Mouse (Mus musculus) kidney, adult 2 months (tissue): ENCODE results near the gene Tm9sf2. TPM values are rescaled to one million over a fixed set of nuclear protein-coding genes. Genes with fewer than 3 reads are reported as not detected.
"Not testable (repeated sequence)": the region's sequence is repeated elsewhere in the genome, so short reads cannot be mapped to it uniquely, and the experiment has no call there.

Experiments used
- DNase-seq: peaks from one replicate; pipeline ENCODE4 v3.0.0; 2021
- H3K27ac ChIP-seq: fragments of 200-500 bp; 2 replicates; pipeline ENCODE4 v1.5.1; 2012; ENCODE audit warnings: low read depth, low read length, control low read depth, inconsistent platforms; ENCODE audit not compliant: insufficient read depth
- H3K27me3 ChIP-seq: fragments of 200-500 bp; replicated peaks from 2 replicates; pipeline ENCODE4 v1.6.1; 2012; ENCODE audit warnings: mild to moderate bottlenecking, moderate library complexity, low read length, inconsistent platforms; ENCODE audit not compliant: control insufficient read depth, insufficient read depth
- H3K36me3 ChIP-seq: fragments of 200-500 bp; 2 replicates; pipeline ENCODE4 v1.6.1; 2012; ENCODE audit warnings: mild to moderate bottlenecking, moderate library complexity, low read length, inconsistent platforms; ENCODE audit not compliant: control insufficient read depth, insufficient read depth
- H3K4me1 ChIP-seq: fragments of 200-500 bp; 2 replicates; pipeline ENCODE4 v1.6.1; 2011; ENCODE audit warnings: low read length; ENCODE audit not compliant: control insufficient read depth, insufficient read depth
- H3K4me3 ChIP-seq: fragments of 200-500 bp; 2 replicates; pipeline ENCODE4 v1.5.1; 2011; ENCODE audit warnings: mild to moderate bottlenecking, low read depth, low read length, control low read depth; ENCODE audit not compliant: insufficient read depth
- CTCF ChIP-seq: fragments of 200-500 bp; conservative IDR thresholded peaks from 2 replicates; pipeline ENCODE4 v1.5.1; 2011; ENCODE audit warnings: low read depth, mild to moderate bottlenecking, control low read depth, low read length, moderate library complexity, mixed read lengths; ENCODE audit not compliant: insufficient read depth, insufficient read length
- POLR2A ChIP-seq: fragments of 200-500 bp; IDR thresholded peaks from one replicate; pipeline ENCODE4 v1.6.1; 2011; ENCODE audit warnings: low read depth, low read length, control low read depth
- WGBS: fragments of 180-500 bp; shearing (Covaris S2); methylation state at CpG from one replicate; pipeline ENCODE4 v1.1.7; 2018; 5-methylcytosine and 5-hydroxymethylcytosine counted together
- polyA plus RNA-seq: library from polyadenylated mRNA; depleted of rRNA; stranded (reverse); fragments of >200 nt; gene quantifications from 2 replicates; pipeline ENCODE4 v1.2.3, GENCODE M21; 2012

Gene Tm9sf2
- polyA plus RNA-seq, 1 experiment: 136 TPM

DNA sequence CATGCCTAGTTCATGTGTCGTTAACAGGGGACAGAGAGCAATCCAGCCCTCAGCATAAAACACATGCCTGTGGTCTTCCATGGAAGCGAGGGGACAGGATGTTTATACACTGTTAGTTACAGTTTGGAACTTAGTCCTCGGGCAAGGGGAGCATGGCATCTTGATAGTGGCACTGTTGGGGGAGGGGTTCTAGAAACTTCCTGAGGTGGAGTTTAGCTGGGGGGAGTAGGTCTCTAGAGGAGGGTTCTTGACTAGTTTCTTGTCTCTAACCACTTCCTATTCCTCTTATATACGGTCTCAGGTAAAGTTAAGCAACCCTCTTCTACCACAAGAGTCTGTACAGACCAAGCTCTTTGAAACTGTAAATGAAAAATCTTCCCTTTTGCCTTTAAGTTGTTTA lies 40.6 kb upstream of the Tm9sf2 start:
- no peaks in the 10 kb centered on the region for H3K27me3 ChIP-seq
- peaks cover 12% of the 10 kb centered on the region for H3K4me1 ChIP-seq
- H3K27ac ChIP-seq: no peak overlapping the region
- H3K36me3 ChIP-seq: no peaks in the 10 kb centered on the region
- H3K4me3 ChIP-seq: no peak overlapping the region
- DNase-seq: no peak
- TF ChIP-seq POLR2A (no peak), CTCF (no peak)
- WGBS: 71% methylated on average over 4 of the region's 4 CpGs

DNA sequence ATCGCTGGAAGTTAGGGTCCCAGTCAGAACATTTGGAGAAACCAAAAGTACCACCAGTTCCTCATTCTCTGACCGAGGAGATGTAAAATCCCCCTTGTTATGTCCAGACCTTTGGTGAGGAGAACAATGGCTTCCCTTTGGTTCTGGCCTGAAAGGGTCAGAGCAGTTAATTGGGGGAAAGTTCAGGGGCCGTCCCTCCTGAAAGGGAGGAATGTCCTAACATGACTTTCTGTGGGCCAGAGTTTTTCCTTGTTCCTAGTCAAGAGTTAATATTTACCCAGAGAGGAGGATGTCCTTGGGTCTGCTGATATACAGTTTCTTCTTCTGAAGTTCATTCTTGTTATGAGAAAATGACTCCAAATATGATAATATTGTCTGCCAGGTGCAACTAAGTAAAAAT lies 38.8 kb upstream of the Tm9sf2 start:
- 48% methylated on average over 3 of the region's 3 CpGs for WGBS
- H3K27me3 ChIP-seq, H3K4me3 ChIP-seq, H3K36me3 ChIP-seq: not testable (repeated sequence)
- peak; percentile 76 for DNase-seq
- Histone ChIP-seq H3K27ac (peak overlapping the region; percentile 58; the same call in 1 of the 2 replicates), H3K4me1 (peaks cover 12% of the 10 kb centered on the region)

DNA sequence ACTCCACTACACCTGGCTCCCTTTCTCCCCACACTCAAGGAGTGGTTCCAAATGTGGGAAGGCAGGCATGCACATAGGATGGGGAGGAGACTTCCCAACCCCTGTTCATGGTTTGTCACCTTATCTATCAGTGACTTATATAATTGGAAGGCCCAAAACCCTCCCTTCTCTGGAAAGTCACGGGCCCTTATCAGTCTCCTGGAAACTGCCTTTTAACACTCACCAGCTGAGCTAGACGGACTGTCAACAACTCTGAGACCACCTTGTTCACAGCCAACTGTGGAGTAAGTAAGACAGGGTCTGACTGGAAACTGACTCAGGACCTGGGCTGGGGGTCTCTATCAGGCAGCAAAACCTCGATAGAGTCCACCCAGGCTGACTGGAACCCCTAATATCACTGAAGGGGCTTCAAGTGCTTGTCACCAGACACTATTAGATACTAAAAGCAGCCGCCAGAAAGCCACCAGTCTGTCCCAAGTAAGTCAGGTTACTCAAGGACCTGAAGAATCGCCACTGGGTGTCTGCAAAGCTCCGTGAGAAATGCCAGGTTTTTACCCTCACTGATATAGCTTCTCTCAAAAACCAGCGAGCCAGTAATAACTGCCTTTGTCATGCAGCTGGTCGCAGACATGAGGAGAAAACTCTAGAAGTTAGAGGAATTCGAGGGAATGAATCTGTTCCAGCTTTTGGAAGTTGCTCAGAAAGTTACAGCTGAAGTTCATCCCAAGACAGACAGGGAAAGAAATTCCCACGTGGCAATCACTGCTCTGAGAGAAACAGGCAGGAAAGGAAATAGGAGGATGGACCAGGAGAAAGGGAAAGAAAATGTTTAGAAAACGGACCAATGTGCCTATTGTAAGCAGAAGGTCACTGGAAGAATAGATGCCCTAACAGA lies 37.8 kb upstream of the Tm9sf2 start:
- Histone ChIP-seq H3K36me3 (no peaks in the 10 kb centered on the region), H3K27ac (peak overlapping the region; percentile 33; the same call in 1 of the 2 replicates)
- 65% methylated on average over 11 of the region's 11 CpGs for WGBS

DNA sequence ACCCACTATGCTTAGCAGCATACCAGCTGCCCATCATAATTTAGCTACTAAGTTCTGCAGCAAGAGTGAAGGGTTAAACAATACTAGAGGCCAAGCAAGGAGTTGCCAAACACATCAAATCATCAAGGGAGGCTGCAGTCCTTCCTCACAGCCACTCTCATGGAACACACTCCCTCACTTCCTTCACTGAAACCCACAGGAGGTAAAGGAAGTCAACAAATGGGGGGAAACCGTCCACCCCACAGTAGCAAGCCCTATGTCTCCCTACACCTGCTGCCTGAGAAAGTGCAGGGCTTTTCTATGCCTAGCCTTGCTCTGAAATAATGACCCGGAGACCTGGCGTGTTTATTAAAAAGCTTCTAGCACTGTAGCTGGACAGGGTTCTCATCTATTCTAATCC lies 36.9 kb upstream of the Tm9sf2 start:
- TF ChIP-seq CTCF: no peak
- TF ChIP-seq POLR2A: no peak
- 88% methylated on average over 3 of the region's 3 CpGs for WGBS
- no peak for DNase-seq
- Histone ChIP-seq H3K4me3 (no peak overlapping the region), H3K4me1 (peaks cover 12% of the 10 kb centered on the region), H3K36me3 (no peaks in the 10 kb centered on the region), H3K27me3 (no peaks in the 10 kb centered on the region), H3K27ac (no peak overlapping the region)

More for the DNA sequence above, 37.8 kb upstream of the Tm9sf2 start:
- H3K4me1 ChIP-seq: peaks cover 12% of the 10 kb centered on the region
- H3K4me3 ChIP-seq: no peak overlapping the region
- TF ChIP-seq CTCF: no peak
- TF ChIP-seq POLR2A: no peak
- peak; percentile 8 for DNase-seq
- H3K27me3 ChIP-seq: no peaks in the 10 kb centered on the region

DNA sequence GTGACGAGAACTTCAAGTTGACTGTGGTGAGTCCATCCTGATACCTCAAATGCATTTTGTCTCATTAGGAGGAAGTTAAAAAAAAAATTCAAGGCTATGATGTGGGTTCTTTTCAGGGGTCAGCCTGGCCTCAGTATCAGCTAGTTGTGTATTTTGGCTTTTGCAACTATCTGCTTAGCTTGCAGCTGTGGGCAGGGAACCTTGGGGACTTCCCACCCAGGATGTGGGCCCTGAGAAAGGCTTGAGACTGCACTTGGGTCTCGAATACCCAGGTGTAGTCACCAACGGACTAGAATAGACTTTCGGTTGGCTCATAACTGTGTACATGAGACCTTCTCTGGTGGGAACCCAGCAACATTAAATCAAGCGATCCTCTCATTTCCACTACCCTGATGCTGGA lies 33.4 kb upstream of the Tm9sf2 start:
- H3K36me3 ChIP-seq: no peaks in the 10 kb centered on the region
- DNase-seq: no peak
- H3K4me3 ChIP-seq: no peak overlapping the region
- no peaks in the 10 kb centered on the region for H3K27me3 ChIP-seq
- H3K27ac ChIP-seq: no peak overlapping the region
- TF ChIP-seq CTCF: no peak
- 90% methylated on average over 5 of the region's 5 CpGs for WGBS
- peaks cover 10% of the 10 kb centered on the region for H3K4me1 ChIP-seq

DNA sequence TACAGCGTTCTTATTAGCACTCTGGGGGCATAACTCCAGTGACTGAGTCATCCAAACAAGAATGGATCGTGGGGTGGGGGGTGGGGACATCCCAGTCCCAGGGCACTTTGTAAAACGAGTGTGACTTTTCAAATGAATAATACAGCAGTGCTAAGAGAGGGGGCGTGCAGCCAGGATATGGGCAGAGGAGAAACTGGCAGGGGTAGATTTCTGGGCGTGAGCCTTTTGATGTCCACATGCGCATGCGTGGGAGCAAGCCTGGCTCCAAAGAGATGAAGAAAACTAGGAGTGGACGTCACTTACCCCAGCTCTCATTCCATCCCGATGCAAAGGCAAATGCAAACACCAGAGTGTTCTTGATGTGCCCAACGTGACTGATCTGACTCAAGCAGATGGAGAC lies 32.5 kb upstream of the Tm9sf2 start:
- H3K4me1 ChIP-seq: peaks cover 7% of the 10 kb centered on the region; the same call in 1 of the 2 replicates
- 62% methylated on average over 10 of the region's 10 CpGs for WGBS
- TF ChIP-seq CTCF: no peak
- no peak for TF ChIP-seq POLR2A
- no peaks in the 10 kb centered on the region for H3K27me3 ChIP-seq
- H3K4me3 ChIP-seq: no peak overlapping the region
- no peak for DNase-seq
- H3K27ac ChIP-seq: no peak overlapping the region
- no peaks in the 10 kb centered on the region for H3K36me3 ChIP-seq

DNA sequence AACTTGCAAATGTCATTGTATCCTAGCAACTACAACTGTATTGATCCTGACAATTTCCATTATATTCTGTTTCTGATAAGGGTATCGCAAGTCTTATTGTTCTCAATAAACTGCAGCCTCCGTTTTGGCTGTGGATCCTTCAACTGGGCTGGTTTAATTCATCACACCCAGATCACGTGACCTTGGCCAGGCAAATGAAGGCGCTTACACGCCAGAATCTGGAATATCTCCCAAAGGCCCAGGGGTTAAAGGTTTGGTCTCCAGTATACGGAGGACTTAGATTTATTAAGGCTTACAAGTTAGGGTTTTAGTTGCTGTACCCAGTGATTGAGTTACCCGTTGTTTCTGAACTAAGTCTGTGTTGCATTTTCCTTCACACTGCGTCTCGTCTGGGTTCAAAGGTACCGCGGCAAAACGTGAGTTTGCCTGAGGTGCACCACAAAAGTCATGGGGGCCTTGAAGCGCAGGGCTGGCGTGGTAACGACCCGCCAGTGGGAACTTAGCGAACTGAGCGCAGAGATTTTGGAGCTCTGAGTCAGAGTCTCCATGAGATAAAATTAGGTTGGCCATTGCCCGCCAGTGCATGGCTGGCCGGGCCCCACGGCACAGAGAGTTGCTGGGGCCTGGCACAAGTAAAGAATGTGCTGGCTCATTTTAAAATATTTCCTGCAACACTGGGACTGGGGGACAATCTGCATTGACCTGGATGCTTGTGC lies 31.2 kb upstream of the Tm9sf2 start:
- peaks cover 7% of the 10 kb centered on the region; the same call in 1 of the 2 replicates for H3K4me1 ChIP-seq
- H3K27me3 ChIP-seq: no peaks in the 10 kb centered on the region
- H3K36me3 ChIP-seq: no peaks in the 10 kb centered on the region
- H3K27ac ChIP-seq: 0 out of 2 replicates have a peak overlapping the region, but pooled peaks have one; percentile 18
- no peak for TF ChIP-seq CTCF
- TF ChIP-seq POLR2A: no peak
- no peak overlapping the region for H3K4me3 ChIP-seq
- peak; percentile 89 for DNase-seq
- WGBS: 66% methylated on average over 21 of the region's 21 CpGs
